Mouse (Mus musculus) spleen, postnatal 4 days (tissue): ENCODE data around the gene Cdk5rap3.

Source experiments
- DNase-seq, 2 experiments: peaks; one replicate each; pipeline ENCODE4 v3.0.0; 2022; ENCODE audit warnings: low spot score in 2 of 2

The Cdk5rap3 gene

GRCm38 (mm10) chr11:96933562-96934276 is 17.4 kb upstream of the Cdk5rap3 start:
- DNase-seq, result no peak

- no peak for DNase-seq
Measured at GRCm38 (mm10) chr11:96931327-96932062, 15.2 kb upstream of the Cdk5rap3 start.

- DNase-seq, result no peak
Measured at GRCm38 (mm10) chr11:96929766-96930331, 13.6 kb upstream of the Cdk5rap3 start.

- no peak for DNase-seq
Measured at GRCm38 (mm10) chr11:96929096-96929765, 12.9 kb upstream of the Cdk5rap3 start.

- no peak for DNase-seq
Measured at GRCm38 (mm10) chr11:96928691-96929090, 12.4 kb upstream of the Cdk5rap3 start.

GRCm38 (mm10) chr11:96928088-96928487 is 11.8 kb upstream of the Cdk5rap3 start, which contains the start of gene Prr15l:
Gene Prr15l (plus strand): TSS chr11:96928104.
- DNase-seq, result no peak

- peak in 1 of 2 experiments; percentile 62 for DNase-seq
Measured at GRCm38 (mm10) chr11:96926587-96926986, 10.3 kb upstream of the Cdk5rap3 start.

- peak in 1 of 2 experiments; percentile 54 for DNase-seq
Measured at GRCm38 (mm10) chr11:96925469-96926148, 9.3 kb upstream of the Cdk5rap3 start.

- no peak for DNase-seq
Measured at GRCm38 (mm10) chr11:96924861-96925260, 8.6 kb upstream of the Cdk5rap3 start.

- no peak for DNase-seq
Measured at GRCm38 (mm10) chr11:96919003-96919402, 2.7 kb upstream of the Cdk5rap3 start.

GRCm38 (mm10) chr11:96917415-96917814 is 1.1 kb upstream of the Cdk5rap3 start:
- peak in 1 of 2 experiments; percentile 69 for DNase-seq

GRCm38 (mm10) chr11:96916885-96917396 is 645 bp upstream of the Cdk5rap3 start:
- no peak for DNase-seq

- no peak for DNase-seq
Measured at GRCm38 (mm10) chr11:96912682-96913081, 3.6 kb downstream of the Cdk5rap3 start.

GRCm38 (mm10) chr11:96910003-96910402 is 6.3 kb downstream of the Cdk5rap3 start:
- DNase-seq, result peak; percentile 68 to 84

- no peak for DNase-seq
Measured at GRCm38 (mm10) chr11:96908594-96908993, 7.7 kb downstream of the Cdk5rap3 start.

- no peak for DNase-seq
Measured at GRCm38 (mm10) chr11:96906431-96907161, 9.7 kb downstream of the Cdk5rap3 start.

- no peak for DNase-seq
Measured at GRCm38 (mm10) chr11:96902639-96903635, 13.4 kb downstream of the Cdk5rap3 start.

- no peak for DNase-seq
Measured at GRCm38 (mm10) chr11:96901332-96901731, 15.0 kb downstream of the Cdk5rap3 start.
